Mouse (Mus musculus) kidney, embryonic 16.5 days (tissue): ENCODE measurements around the gene D130043K22Rik. TPM values are rescaled to one million over a fixed set of nuclear protein-coding genes. Genes with fewer than 3 reads are reported as not detected.
A peak's percentile ranks its signal among the peaks of the same experiment; 100 is the strongest.

Source experiments
- ATAC-seq: fragments of 200-750 bp; cut with Nextera tagmentation; 2 replicates; pipeline ENCODE4 v1.8.0; 2017; ENCODE audit warnings: moderate TSS enrichment; ENCODE audit not compliant: low FRiP score, low TSS enrichment
- H3K27ac ChIP-seq: fragments of 300-500 bp; sonication (generic); 2 replicates; pipeline ENCODE4 v1.5.1; 2014; ENCODE audit warnings: low read length
- H3K27me3 ChIP-seq: fragments of 300-500 bp; sonication (generic); 2 replicates; pipeline ENCODE4 v1.6.1; 2014; ENCODE audit warnings: low read length, control low read depth, mixed read lengths; ENCODE audit not compliant: insufficient read depth
- H3K36me3 ChIP-seq: fragments of 300-500 bp; sonication (generic); 2 replicates; pipeline ENCODE4 v1.6.1; 2014; ENCODE audit warnings: low read length, control low read depth, mixed read lengths; ENCODE audit not compliant: insufficient read depth
- H3K4me1 ChIP-seq: fragments of 300-500 bp; sonication (generic); 2 replicates; pipeline ENCODE4 v1.6.1; 2014; ENCODE audit warnings: low read length, control low read depth, mixed read lengths; ENCODE audit not compliant: insufficient read depth
- H3K4me2 ChIP-seq: fragments of 300-500 bp; sonication (generic); replicated peaks from 2 replicates; pipeline ENCODE4 v1.6.1; 2014; ENCODE audit warnings: low read depth, low read length
- H3K4me3 ChIP-seq: fragments of 300-500 bp; sonication (generic); 2 replicates; pipeline ENCODE4 v1.5.1; 2014; ENCODE audit warnings: mild to moderate bottlenecking, low read length
- H3K9ac ChIP-seq: fragments of 300-500 bp; sonication (generic); replicated peaks from 2 replicates; pipeline ENCODE4 v1.6.1; 2014; ENCODE audit warnings: low read length
- H3K9me3 ChIP-seq: fragments of 300-500 bp; sonication (generic); 2 replicates; pipeline ENCODE4 v1.6.1; 2016; ENCODE audit warnings: low read length, control low read depth
- WGBS: fragments of 180-500 bp; shearing (Covaris S2); extraction: QIAGEN DNeasy Blood & Tissue Kit; methylation state at CpG from one replicate; pipeline ENCODE4 v1.1.7; 2014; 5-methylcytosine and 5-hydroxymethylcytosine counted together
- polyA plus RNA-seq: library from polyadenylated mRNA; unstranded; fragments of >200 nt; fragmentation: Nextera tagmentation; extraction: Ambion mirVana; gene quantifications from 2 replicates; pipeline ENCODE4 v1.2.1, GENCODE M21; 2015

The D130043K22Rik gene
- polyA plus RNA-seq, 1 experiment from 2014 or later, result 0.76 TPM

GRCm38 (mm10) chr13:24880208-24880607 lies 35.3 kb downstream of the D130043K22Rik start:
- Histone ChIP-seq H3K9ac (no peak overlapping the region), H3K36me3 (no peaks in the 10 kb centered on the region), H3K27me3 (no peaks in the 10 kb centered on the region), H3K4me1 (0 out of 2 replicates have a peak, but pooled peaks cover 3% of the 10 kb centered on the region), H3K9me3 (peaks cover 5% of the 10 kb centered on the region; the same call in 1 of the 2 replicates), H3K4me3 (no peak overlapping the region), H3K27ac (peak overlapping the region; percentile 82), H3K4me2 (no peak overlapping the region)
- 0 out of 2 replicates have a peak, but pooled peaks have one; percentile 11 for ATAC-seq
- WGBS, result 71% methylated on average over 6 of the region's 6 CpGs

GRCm38 (mm10) chr13:24880704-24881103 lies 35.8 kb downstream of the D130043K22Rik start:
- Histone ChIP-seq H3K27ac (peak overlapping the region; percentile 82), H3K4me1 (0 out of 2 replicates have a peak, but pooled peaks cover 3% of the 10 kb centered on the region), H3K36me3 (no peaks in the 10 kb centered on the region), H3K9me3 (peaks cover 5% of the 10 kb centered on the region; the same call in 1 of the 2 replicates), H3K9ac (no peak overlapping the region), H3K4me3 (no peak overlapping the region), H3K27me3 (no peaks in the 10 kb centered on the region), H3K4me2 (no peak overlapping the region)
- 83% methylated on average over 5 of the region's 5 CpGs for WGBS
- ATAC-seq, result no peak

- Histone ChIP-seq H3K27me3 (no peaks in the 10 kb centered on the region), H3K4me2 (no peak overlapping the region), H3K27ac (no peak overlapping the region), H3K9me3 (peaks cover 5% of the 10 kb centered on the region; the same call in 1 of the 2 replicates), H3K9ac (no peak overlapping the region), H3K4me3 (no peak overlapping the region), H3K4me1 (0 out of 2 replicates have a peak, but pooled peaks cover 3% of the 10 kb centered on the region), H3K36me3 (no peaks in the 10 kb centered on the region)
- 90% methylated on average over 6 of the region's 6 CpGs for WGBS
- no peak for ATAC-seq
These were observed 37.5 kb downstream of the D130043K22Rik start for GRCm38 (mm10) chr13:24882411-24882810.

- no peak overlapping the region for H3K27ac ChIP-seq
- H3K36me3 ChIP-seq, result no peaks in the 10 kb centered on the region
- no peaks in the 10 kb centered on the region for H3K27me3 ChIP-seq
- no peak overlapping the region for H3K4me3 ChIP-seq
- peaks cover 5% of the 10 kb centered on the region; the same call in 1 of the 2 replicates for H3K9me3 ChIP-seq
- WGBS, result 31% methylated on average over 1 of the region's 1 CpGs
- no peaks in the 10 kb centered on the region for H3K4me1 ChIP-seq
- no peak overlapping the region for H3K4me2 ChIP-seq
- no peak overlapping the region for H3K9ac ChIP-seq
- ATAC-seq, result no peak
These were observed 44.6 kb downstream of the D130043K22Rik start for GRCm38 (mm10) chr13:24889554-24889953.

DNA sequence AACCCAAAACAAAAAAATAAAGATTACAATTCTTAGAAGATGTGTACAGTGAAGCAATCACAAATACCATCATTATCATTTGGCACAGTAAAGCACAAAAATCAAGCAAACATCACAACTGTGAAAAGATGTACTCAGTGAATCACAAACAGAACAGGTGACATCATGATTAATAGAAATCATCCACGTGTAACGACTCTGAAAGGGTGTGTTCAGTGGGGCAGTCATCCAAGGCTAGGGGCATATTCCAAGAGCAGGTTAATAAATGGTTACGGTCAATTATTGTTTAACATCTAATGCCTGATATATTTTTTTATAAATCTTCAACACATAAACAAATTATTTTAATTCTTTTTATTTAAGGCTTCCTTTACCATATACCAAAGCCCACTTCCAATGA lies 47.6 kb downstream of the D130043K22Rik start:
- no peaks in the 10 kb centered on the region for H3K4me1 ChIP-seq
- no peak overlapping the region for H3K27ac ChIP-seq
- H3K9me3 ChIP-seq, result no peaks in the 10 kb centered on the region
- no peak overlapping the region for H3K9ac ChIP-seq
- no peak overlapping the region for H3K4me2 ChIP-seq
- no peaks in the 10 kb centered on the region for H3K27me3 ChIP-seq
- 88% methylated on average over 3 of the region's 3 CpGs for WGBS
- ATAC-seq, result no peak
- no peaks in the 10 kb centered on the region for H3K36me3 ChIP-seq
- H3K4me3 ChIP-seq, result no peak overlapping the region

- Histone ChIP-seq H3K4me3 (no peak overlapping the region), H3K27me3 (no peaks in the 10 kb centered on the region), H3K36me3 (no peaks in the 10 kb centered on the region), H3K27ac (no peak overlapping the region), H3K4me1 (no peaks in the 10 kb centered on the region), H3K4me2 (no peak overlapping the region), H3K9me3 (no peaks in the 10 kb centered on the region), H3K9ac (no peak overlapping the region)
- WGBS, result 79% methylated on average over 2 of the region's 2 CpGs
- no peak for ATAC-seq
These were observed 48.9 kb downstream of the D130043K22Rik start for GRCm38 (mm10) chr13:24893880-24894279.

GRCm38 (mm10) chr13:24901916-24902315 lies 57.0 kb downstream of the D130043K22Rik start:
- no peak overlapping the region for H3K9ac ChIP-seq
- no peak overlapping the region for H3K4me3 ChIP-seq
- no peak overlapping the region for H3K27ac ChIP-seq
- no peaks in the 10 kb centered on the region for H3K9me3 ChIP-seq
- no peak overlapping the region for H3K4me2 ChIP-seq
- ATAC-seq, result no peak
- H3K36me3 ChIP-seq, result no peaks in the 10 kb centered on the region
- 73% methylated on average over 2 of the region's 2 CpGs for WGBS
- no peaks in the 10 kb centered on the region for H3K27me3 ChIP-seq
- H3K4me1 ChIP-seq, result no peaks in the 10 kb centered on the region

- no peaks in the 10 kb centered on the region for H3K36me3 ChIP-seq
- WGBS, result 80% methylated on average over 6 of the region's 6 CpGs
- H3K27me3 ChIP-seq, result no peaks in the 10 kb centered on the region
- no peaks in the 10 kb centered on the region for H3K9me3 ChIP-seq
- no peak overlapping the region for H3K9ac ChIP-seq
- H3K4me1 ChIP-seq, result no peaks in the 10 kb centered on the region
- H3K4me3 ChIP-seq, result no peak overlapping the region
- H3K27ac ChIP-seq, result no peak overlapping the region
- no peak overlapping the region for H3K4me2 ChIP-seq
- no peak for ATAC-seq
These were observed 58.5 kb downstream of the D130043K22Rik start for GRCm38 (mm10) chr13:24903412-24903811.

- H3K36me3 ChIP-seq, result no peaks in the 10 kb centered on the region
- H3K9me3 ChIP-seq, result no peaks in the 10 kb centered on the region
- no peak overlapping the region for H3K9ac ChIP-seq
- WGBS, result 86% methylated on average over 12 of the region's 12 CpGs
- H3K27me3 ChIP-seq, result no peaks in the 10 kb centered on the region
- no peak overlapping the region for H3K4me2 ChIP-seq
- H3K4me1 ChIP-seq, result no peaks in the 10 kb centered on the region
- no peak overlapping the region for H3K4me3 ChIP-seq
- ATAC-seq, result no peak
- no peak overlapping the region for H3K27ac ChIP-seq
These were observed 60.5 kb downstream of the D130043K22Rik start for GRCm38 (mm10) chr13:24905422-24905821.

- Histone ChIP-seq H3K4me1 (no peaks in the 10 kb centered on the region), H3K4me2 (no peak overlapping the region), H3K9me3 (no peaks in the 10 kb centered on the region), H3K4me3 (no peak overlapping the region), H3K27me3 (no peaks in the 10 kb centered on the region), H3K27ac (no peak overlapping the region), H3K9ac (no peak overlapping the region), H3K36me3 (no peaks in the 10 kb centered on the region)
- no peak for ATAC-seq
- WGBS, result 79% methylated on average over 11 of the region's 11 CpGs
These were observed 62.1 kb downstream of the D130043K22Rik start for GRCm38 (mm10) chr13:24906831-24907570.
